In genomic region chr1:48342963-48343362, GRCm38 (mm10) we compare ENCODE assay signal across 10 mouse cellular contexts.
"Had no signal": no experiment of that assay in that cellular context is flagged by ENCODE, and none has a peak within 500 bp of the region (broad histone marks: within the 10 kb centered on the region; RNA-seq: fewer than 3 reads in every experiment).

No protein-coding gene starts in this region.

- H3K9me3 ChIP-seq: kidney, embryonic 15.5 days; limb, embryonic 13.5 days had no signal

- DNase-seq: kidney, adult 2 months; kidney, postnatal 14 days; left cerebral cortex, postnatal 4 days; lung, adult 18-20 months; right cerebral cortex, postnatal 14 days; thymus, postnatal 36 days had no signal

- H3K27ac ChIP-seq: kidney, embryonic 15.5 days; limb, embryonic 13.5 days; liver, embryonic 14.5 days had no signal

- H3K36me3 ChIP-seq: kidney, embryonic 15.5 days; limb, embryonic 13.5 days had no signal

- H3K4me1 ChIP-seq: kidney, embryonic 15.5 days; limb, embryonic 13.5 days had no signal

- H3K4me3 ChIP-seq: kidney, embryonic 15.5 days; limb, embryonic 13.5 days had no signal

- H3K27me3 ChIP-seq: kidney, embryonic 15.5 days; limb, embryonic 13.5 days had no signal

- H3K4me2 ChIP-seq: kidney, embryonic 15.5 days; limb, embryonic 13.5 days had no signal

- H3K9ac ChIP-seq: kidney, embryonic 15.5 days; limb, embryonic 13.5 days; liver, embryonic 14.5 days had no signal

- ATAC-seq: midbrain, embryonic 16.5 days had no signal
